Mouse (Mus musculus) central nervous system, embryonic 11.5 days (tissue): ENCODE data around the gene Sit1. TPM values are rescaled to one million over a fixed set of nuclear protein-coding genes. Genes with fewer than 3 reads are reported as not detected.

Experiments
- polyA plus RNA-seq: library from polyadenylated mRNA; depleted of rRNA; stranded (reverse); fragments of >200 nt; gene quantifications from 2 replicates; pipeline ENCODE4 v1.2.3, GENCODE M21; 2012; rRNA removed

Gene Sit1
- not detected in 2 replicates for polyA plus RNA-seq

DNA sequence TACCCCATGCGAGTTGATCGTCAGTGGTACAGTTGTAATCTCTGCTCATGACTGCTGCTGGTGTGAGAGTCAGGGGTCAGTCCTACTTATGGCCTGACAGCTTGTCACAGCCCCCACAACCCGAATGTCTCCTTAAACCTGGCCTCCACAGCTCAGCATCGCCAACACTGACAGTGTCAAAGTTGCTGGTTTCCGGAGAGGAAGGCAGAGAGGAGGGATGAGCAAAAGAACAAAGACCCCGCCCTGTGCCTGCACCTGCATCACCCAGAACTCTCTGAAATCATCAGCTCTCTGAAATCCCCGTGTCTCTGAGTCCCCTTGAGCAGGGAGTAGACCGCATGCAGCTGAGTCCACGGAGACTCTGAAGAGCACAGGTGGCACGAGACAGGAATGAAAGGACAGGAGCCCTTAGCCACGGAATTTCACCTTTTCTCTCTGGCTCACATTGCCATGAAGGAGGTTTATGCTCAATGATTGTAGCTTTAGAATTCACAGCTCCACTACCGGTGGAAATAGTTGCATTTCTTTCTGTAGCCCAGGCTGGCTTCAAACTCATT is at the start of gene Sit1:
Gene Sit1, minus strand, starts transcription at position 200 of the 557 bp plus-strand sequence.

GRCm38 (mm10) chr4:43506536-43507185 is 23.1 kb upstream of the Sit1 start, which contains the start of gene Car9:
Gene Car9 (plus strand): TSS chr4:43506966.

DNA sequence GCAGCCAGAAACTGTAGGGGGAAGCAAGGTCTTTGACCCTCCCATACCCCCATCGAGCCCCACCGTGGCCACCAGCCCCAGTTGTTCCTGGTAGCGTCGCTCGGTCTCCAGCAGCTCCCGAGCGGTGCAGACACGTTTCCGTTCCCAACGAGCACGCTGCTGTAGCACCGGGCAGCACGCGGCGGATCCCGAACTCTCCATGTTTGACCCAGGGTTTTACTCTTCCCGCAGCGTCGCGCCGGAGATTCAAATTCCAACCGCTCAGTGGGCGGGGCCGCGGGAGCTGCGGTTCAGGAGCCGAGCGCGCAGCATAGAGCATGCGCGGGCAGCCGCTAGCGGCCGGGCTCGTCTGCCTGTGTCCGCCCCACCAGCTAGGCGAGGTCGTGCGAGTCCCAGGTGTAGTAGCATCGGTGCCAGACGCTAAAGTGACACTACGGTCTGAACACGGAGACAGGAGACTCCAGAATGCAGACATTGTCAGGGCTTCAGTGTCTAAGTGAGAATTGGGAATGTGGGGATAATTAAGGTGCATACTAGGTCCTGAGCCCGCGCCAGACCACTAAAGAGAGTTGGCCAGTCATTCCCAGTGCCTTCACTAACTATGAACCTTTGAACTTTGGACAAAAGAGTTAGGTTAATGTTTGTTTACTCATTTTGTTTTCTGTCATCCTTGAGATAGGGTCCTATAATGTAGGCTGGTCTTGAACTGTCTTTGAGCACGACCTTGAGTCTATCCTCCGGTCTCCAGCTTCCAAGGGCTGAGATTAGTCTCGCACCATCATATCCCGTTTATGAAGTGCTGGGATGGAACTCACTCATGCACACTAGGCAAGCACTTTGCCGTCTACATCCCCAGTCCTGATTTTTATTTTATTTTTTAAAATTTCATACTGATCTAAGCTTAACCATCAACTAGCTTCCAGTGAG is 16.1 kb upstream of the Sit1 start, which contains the start of gene Arhgef39:
Gene Arhgef39, minus strand, starts transcription at position 289 of the 927 bp plus-strand sequence.

DNA sequence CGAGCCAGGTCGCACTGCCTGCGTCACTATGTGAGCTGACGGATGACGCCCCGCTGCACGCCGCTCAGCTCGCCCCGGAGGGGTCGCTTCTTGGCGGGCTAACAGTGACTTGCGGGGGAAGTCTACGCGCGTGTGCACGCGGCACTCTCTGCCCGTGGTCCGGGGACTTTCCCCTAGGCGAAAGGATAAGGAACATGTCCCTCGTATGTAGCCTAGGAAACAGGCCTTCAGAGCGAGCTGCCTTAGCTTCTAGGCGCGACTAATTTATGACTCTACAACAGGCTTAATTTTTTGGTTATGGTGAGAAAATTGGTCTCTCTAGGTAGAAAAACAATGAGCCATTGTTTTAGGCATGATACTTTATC is 9.3 kb upstream of the Sit1 start, which contains the start of gene Ccdc107:
Gene Ccdc107, plus strand, starts transcription at position 80 of the 365 bp plus-strand sequence.

DNA sequence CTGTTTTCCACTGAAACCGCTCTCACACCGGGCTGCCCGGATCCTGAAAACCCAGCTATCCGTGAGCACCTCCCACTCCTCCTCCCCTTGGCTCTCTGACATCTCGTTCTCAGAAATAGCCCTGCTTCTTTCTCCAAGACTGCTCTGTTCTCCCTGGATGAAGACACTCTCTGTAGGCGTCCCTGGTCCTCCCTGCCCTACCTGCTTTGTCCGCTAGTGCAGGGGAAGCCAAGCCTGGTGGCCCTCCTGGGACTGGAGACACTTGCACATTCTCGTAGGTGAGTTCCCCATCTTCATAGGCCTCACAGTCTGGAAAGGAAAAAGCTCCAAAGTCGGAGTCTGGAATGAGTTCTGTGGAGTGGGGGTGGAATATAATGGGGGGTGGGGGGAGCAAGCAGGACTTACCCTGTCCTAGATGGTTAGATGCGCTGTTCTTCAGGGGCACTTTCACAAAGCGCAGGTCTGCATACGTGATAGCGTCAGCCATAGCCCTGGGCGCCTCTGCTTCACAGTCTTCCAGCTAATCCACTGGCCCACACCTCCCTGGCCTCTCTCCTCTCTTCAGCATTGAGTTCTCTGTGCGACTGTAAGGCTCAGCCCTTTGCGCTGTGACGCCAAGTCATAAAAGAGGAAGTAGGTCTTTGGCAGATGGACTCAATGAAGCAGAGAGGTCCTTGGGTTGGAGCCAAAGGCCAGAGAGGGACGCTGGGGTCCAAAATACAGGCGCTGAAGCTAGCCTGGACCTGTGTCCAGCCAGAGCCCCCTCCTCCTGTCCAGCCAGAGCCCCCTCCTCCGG is 29.3 kb downstream of the Sit1 start, which contains the start of gene Cd72:
Gene Cd72, minus strand, starts transcription at position 588 of the 796 bp plus-strand sequence.

DNA sequence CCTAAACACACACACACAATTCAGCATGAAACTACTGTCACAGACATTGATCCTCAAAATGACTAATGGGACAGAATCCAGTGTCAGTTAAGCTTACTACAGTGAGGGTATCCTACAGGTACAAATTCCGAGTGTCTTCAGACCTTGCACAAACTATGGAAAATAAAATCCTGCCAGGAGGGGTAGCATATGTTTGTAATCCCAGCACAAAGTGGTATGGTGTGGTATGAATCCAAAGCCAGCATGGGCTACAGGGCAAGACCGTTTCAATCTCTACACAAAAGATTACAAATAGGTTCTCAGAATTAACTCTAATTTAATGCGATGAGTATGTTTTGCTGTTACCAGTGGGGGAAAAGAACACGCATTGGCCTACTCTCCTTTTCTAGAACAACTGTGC is 41.9 kb downstream of the Sit1 start, which contains the start of gene Tesk1:
Gene Tesk1, plus strand, starts transcription at position 301 of the 400 bp plus-strand sequence.

Other genes starting within 250 kb of the Sit1 start
- 0.83 and 0.85 TPM in 2 replicates for gene Atp8b5, start 216.6 kb downstream of the Sit1 start, polyA plus RNA-seq
- 19.6 and 21.4 TPM in 2 replicates for gene Rusc2, start 101.8 kb downstream of the Sit1 start, polyA plus RNA-seq
- 0.46 and 0.47 TPM in 2 replicates for gene Fam166b, start 54.6 kb downstream of the Sit1 start, polyA plus RNA-seq
- gene Tesk1, start 41.8 kb downstream of the Sit1 start, polyA plus RNA-seq, result 43.3 and 45.3 TPM in 2 replicates
- 0.35 and 0.38 TPM in 2 replicates for gene Cd72, start 29.1 kb downstream of the Sit1 start, polyA plus RNA-seq
- 46.4 and 49.4 TPM in 2 replicates for gene Ccdc107, start 9.2 kb upstream of the Sit1 start, polyA plus RNA-seq
- 41.5 and 64.0 TPM in 2 replicates for gene Arhgef39, start 16.0 kb upstream of the Sit1 start, polyA plus RNA-seq
- gene Car9, start 23.2 kb upstream of the Sit1 start, polyA plus RNA-seq, result 0.37 and 1.3 TPM in 2 replicates
- 83.2 and 109 TPM in 2 replicates for gene Tpm2, start 40.0 kb upstream of the Sit1 start, polyA plus RNA-seq
- 34.6 and 40.8 TPM in 2 replicates for gene Creb3, start 78.6 kb upstream of the Sit1 start, polyA plus RNA-seq
- 52.5 and 57.8 TPM in 2 replicates for gene Tln1, start 79.0 kb upstream of the Sit1 start, polyA plus RNA-seq
- 42.0 and 62.0 TPM in 2 replicates for gene Rgp1, start 95.0 kb upstream of the Sit1 start, polyA plus RNA-seq
- gene Gba2, start 95.1 kb upstream of the Sit1 start, polyA plus RNA-seq, result 47.6 and 49.0 TPM in 2 replicates
- 0.10 and 0.17 TPM in 2 replicates for gene Msmp, start 100.8 kb upstream of the Sit1 start, polyA plus RNA-seq
- gene Npr2, start 148.2 kb upstream of the Sit1 start, polyA plus RNA-seq, result 45.5 and 61.8 TPM in 2 replicates
- gene Spag8, start 169.9 kb upstream of the Sit1 start, polyA plus RNA-seq, result 2.9 and 3.2 TPM in 2 replicates
- 53.7 and 54.7 TPM in 2 replicates for gene Hint2, start 172.7 kb upstream of the Sit1 start, polyA plus RNA-seq
- 13.2 and 15.3 TPM in 2 replicates for gene Tmem8b, start 185.2 kb upstream of the Sit1 start, polyA plus RNA-seq
- 0.21 and 0.22 TPM in 2 replicates for gene Fam221b, start 185.4 kb upstream of the Sit1 start, polyA plus RNA-seq
- not detected in 2 replicates for gene Olfr70, start 217.1 kb upstream of the Sit1 start, polyA plus RNA-seq
- gene Olfr71, start 226.5 kb upstream of the Sit1 start, polyA plus RNA-seq, result not detected in 2 replicates
- 0.16 and 0.17 TPM in 2 replicates for gene Hrct1, start 243.5 kb upstream of the Sit1 start, polyA plus RNA-seq
- 0.02 and 0.06 TPM in 2 replicates for gene Spaar, start 246.3 kb upstream of the Sit1 start, polyA plus RNA-seq